Mouse (Mus musculus): Measurements from ENCODE around the gene 4930503B20Rik. TPM values are rescaled to one million over a fixed set of nuclear protein-coding genes. Genes with fewer than 3 reads are reported as not detected.

Gene 4930503B20Rik
- not detected in 2 replicates for polyA plus RNA-seq (2016; fragmentation: Nextera tagmentation; extraction: Ambion mirVana)

GRCm38 (mm10) chr3:146651217-146651616 lies at the start of gene 4930503B20Rik:
TSS of gene 4930503B20Rik (minus strand) at chr3:146651317.
- no peaks in the 10 kb centered on the region for H3K4me1 ChIP-seq
- no peaks in the 10 kb centered on the region for H3K9me3 ChIP-seq
- no peak within 1 kb of the TSS for H3K4me3 ChIP-seq (replicated peaks)
- H3K9ac ChIP-seq, result no peak within 1 kb of the TSS
- no peak for ATAC-seq (ENCODE audit: low FRiP score)
- 90% methylated on average over 3 of the region's 3 CpGs for WGBS
- no peak within 1 kb of the TSS for H3K4me2 ChIP-seq
- no peaks in the 10 kb centered on the region for H3K27me3 ChIP-seq
- H3K36me3 ChIP-seq (replicated peaks), result no peaks in the 10 kb centered on the region
- no peak within 1 kb of the TSS for H3K27ac ChIP-seq

- Histone ChIP-seq H3K36me3 (replicated peaks) (no peaks in the 10 kb centered on the region), H3K4me1 (no peaks in the 10 kb centered on the region), H3K9ac (no peak overlapping the region), H3K9me3 (no peaks in the 10 kb centered on the region), H3K27me3 (no peaks in the 10 kb centered on the region), H3K27ac (no peak overlapping the region), H3K4me2 (no peak overlapping the region), H3K4me3 (replicated peaks) (no peak overlapping the region)
- 85% methylated on average over 11 of the region's 11 CpGs for WGBS
- no peak for ATAC-seq (ENCODE audit: low FRiP score)
Measured at GRCm38 (mm10) chr3:146700051-146700450, 48.9 kb upstream of the 4930503B20Rik start.

- no peak for ATAC-seq (ENCODE audit: low FRiP score)
- Histone ChIP-seq H3K4me2 (no peak overlapping the region), H3K27ac (no peak overlapping the region), H3K4me3 (replicated peaks) (no peak overlapping the region), H3K4me1 (no peaks in the 10 kb centered on the region), H3K27me3 (no peaks in the 10 kb centered on the region), H3K36me3 (replicated peaks) (no peaks in the 10 kb centered on the region), H3K9ac (no peak overlapping the region), H3K9me3 (no peaks in the 10 kb centered on the region)
- WGBS, result 79% methylated on average over 11 of the region's 11 CpGs
Measured at GRCm38 (mm10) chr3:146698982-146699381, 47.9 kb upstream of the 4930503B20Rik start.

DNA sequence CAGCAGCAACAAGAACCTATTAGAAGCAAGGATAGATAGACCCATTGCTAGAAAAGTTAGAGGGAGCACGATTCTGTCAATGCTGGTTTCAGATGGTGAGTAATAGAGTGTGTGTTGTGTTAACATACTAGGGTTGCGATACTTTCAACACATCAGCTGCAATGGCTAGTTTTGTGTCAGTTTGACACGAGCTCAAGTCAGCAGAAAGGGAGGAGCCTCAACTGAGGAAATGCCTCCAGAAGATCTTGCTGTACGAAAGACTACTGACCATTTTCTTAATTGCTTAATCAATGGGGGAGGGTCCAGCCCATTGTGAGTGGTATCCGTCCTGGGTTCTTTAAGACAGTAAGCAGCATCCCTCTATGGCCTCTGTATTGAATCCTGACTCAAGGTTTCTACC lies 41.4 kb upstream of the 4930503B20Rik start:
- Histone ChIP-seq H3K4me2 (no peak overlapping the region), H3K27ac (no peak overlapping the region), H3K4me1 (no peaks in the 10 kb centered on the region), H3K36me3 (replicated peaks) (no peaks in the 10 kb centered on the region), H3K4me3 (replicated peaks) (no peak overlapping the region), H3K27me3 (no peaks in the 10 kb centered on the region), H3K9ac (no peak overlapping the region), H3K9me3 (no peaks in the 10 kb centered on the region)
- ATAC-seq (ENCODE audit: low FRiP score), result no peak
- 79% methylated on average over 5 of the region's 5 CpGs for WGBS

DNA sequence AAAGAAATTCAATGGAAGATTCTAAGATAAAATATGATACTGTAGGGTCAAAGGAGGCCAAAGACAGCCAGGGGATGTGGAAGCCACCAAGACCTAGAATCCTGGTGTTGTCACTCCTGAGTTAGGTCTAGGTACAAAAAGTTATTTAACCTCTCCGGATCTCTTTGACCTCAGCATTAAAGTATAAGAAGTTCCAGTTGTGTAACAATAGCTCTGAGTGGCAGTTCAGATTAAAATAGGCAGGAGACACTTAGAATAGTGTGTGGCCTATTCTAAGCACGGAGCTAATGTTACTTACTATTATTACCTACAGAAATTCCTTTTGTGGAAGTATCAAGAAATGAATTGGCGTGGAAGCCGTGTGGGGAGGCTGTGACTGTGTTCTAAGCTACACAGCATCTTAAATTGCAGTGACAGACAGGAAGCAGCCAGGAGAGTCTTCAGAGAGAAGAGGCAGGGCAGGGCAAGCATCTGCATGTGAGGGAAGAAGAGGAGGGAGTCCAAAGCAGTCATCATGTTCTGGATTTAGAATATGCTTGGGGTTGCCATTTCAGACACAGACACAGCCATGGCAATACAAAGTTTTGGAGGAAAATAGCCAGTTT lies 36.1 kb upstream of the 4930503B20Rik start:
- H3K27me3 ChIP-seq, result peaks cover 18% of the 10 kb centered on the region
- no peak overlapping the region for H3K4me2 ChIP-seq
- no peak for ATAC-seq (ENCODE audit: low FRiP score)
- H3K27ac ChIP-seq, result no peak overlapping the region
- H3K4me1 ChIP-seq, result peaks cover 11% of the 10 kb centered on the region
- H3K4me3 ChIP-seq (replicated peaks), result no peak overlapping the region
- WGBS, result 79% methylated on average over 4 of the region's 4 CpGs
- H3K9ac ChIP-seq, result no peak overlapping the region
- no peaks in the 10 kb centered on the region for H3K9me3 ChIP-seq
- H3K36me3 ChIP-seq (replicated peaks), result no peaks in the 10 kb centered on the region

GRCm38 (mm10) chr3:146686428-146686827 lies 35.3 kb upstream of the 4930503B20Rik start:
- Histone ChIP-seq H3K36me3 (replicated peaks) (no peaks in the 10 kb centered on the region), H3K9ac (no peak overlapping the region), H3K27me3 (peaks cover 18% of the 10 kb centered on the region), H3K27ac (no peak overlapping the region), H3K4me2 (no peak overlapping the region), H3K9me3 (no peaks in the 10 kb centered on the region), H3K4me3 (replicated peaks) (no peak overlapping the region), H3K4me1 (peaks cover 17% of the 10 kb centered on the region)
- no peak for ATAC-seq (ENCODE audit: low FRiP score)
- WGBS, result 89% methylated on average over 8 of the region's 8 CpGs

GRCm38 (mm10) chr3:146684811-146685675 lies 33.9 kb upstream of the 4930503B20Rik start, which contains the start of gene Samd13:
TSS of gene Samd13 (minus strand) at chr3:146685592.
- ATAC-seq (ENCODE audit: low FRiP score), result peak; percentile 94
- peak within 1 kb of the TSS; percentile 55 for H3K4me3 ChIP-seq (replicated peaks)
- H3K4me1 ChIP-seq, result peaks cover 17% of the 10 kb centered on the region
- peak within 1 kb of the TSS; percentile 56 for H3K9ac ChIP-seq
- WGBS, result 5% methylated on average over 50 of the region's 50 CpGs
- no peaks in the 10 kb centered on the region for H3K36me3 ChIP-seq (replicated peaks)
- H3K9me3 ChIP-seq, result no peaks in the 10 kb centered on the region
- no peak within 1 kb of the TSS for H3K27ac ChIP-seq
- peaks cover 18% of the 10 kb centered on the region for H3K27me3 ChIP-seq
- peak within 1 kb of the TSS; percentile 87 for H3K4me2 ChIP-seq

DNA sequence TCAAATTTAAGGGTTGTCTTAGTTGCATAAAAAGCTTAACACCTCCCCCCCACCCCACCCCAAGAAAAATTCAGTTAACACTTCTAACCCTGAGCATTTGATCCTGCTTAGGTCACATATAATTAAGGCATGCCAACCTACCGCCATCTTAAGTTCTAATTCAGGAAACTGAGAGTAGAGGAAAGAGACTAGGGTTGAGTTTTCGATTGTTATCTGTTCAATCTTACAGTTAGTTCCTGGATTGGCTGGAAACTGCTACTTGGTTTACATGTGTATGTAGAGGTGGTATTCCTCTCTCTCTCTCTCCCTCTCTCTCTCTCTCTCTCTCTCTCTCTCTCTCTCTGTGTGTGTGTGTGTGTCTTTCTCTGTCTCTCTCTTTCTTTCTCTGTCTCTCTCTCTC lies 32.0 kb upstream of the 4930503B20Rik start:
- Histone ChIP-seq H3K4me3 (replicated peaks) (no peak overlapping the region), H3K36me3 (replicated peaks) (no peaks in the 10 kb centered on the region), H3K27ac (no peak overlapping the region), H3K4me1 (peaks cover 17% of the 10 kb centered on the region), H3K9me3 (no peaks in the 10 kb centered on the region), H3K4me2 (no peak overlapping the region), H3K27me3 (peaks cover 18% of the 10 kb centered on the region), H3K9ac (no peak overlapping the region)
- WGBS, result 88% methylated on average over 2 of the region's 2 CpGs
- ATAC-seq (ENCODE audit: low FRiP score), result no peak

DNA sequence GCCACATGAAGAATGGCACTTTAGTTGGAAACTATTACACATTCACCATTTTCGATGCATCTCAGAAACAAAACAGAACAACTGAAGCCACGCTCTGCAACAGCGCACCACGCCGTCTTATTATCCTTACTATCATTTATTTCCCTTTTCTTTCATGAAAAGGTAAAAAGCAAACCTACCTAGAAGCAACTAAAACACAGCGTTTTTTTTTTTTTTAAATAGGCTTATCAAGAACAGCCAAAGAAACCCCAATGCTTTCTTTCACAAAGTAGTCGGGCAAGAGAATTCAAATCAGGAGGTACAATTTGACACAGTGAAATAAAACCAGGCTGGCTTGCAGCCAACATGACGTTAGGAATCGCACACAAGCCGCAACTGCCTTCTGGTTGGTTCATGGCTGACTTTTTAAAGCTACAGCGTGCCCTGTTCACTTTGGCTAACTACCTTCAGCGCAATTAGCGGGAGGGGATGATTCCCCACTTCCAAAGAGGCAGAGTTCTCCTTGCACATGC lies 31.1 kb upstream of the 4930503B20Rik start:
- no peaks in the 10 kb centered on the region for H3K9me3 ChIP-seq
- H3K36me3 ChIP-seq (replicated peaks), result no peaks in the 10 kb centered on the region
- peak overlapping the region; percentile 36; the same call in 1 of the 2 replicates for H3K27ac ChIP-seq
- H3K4me1 ChIP-seq, result peaks cover 17% of the 10 kb centered on the region
- H3K4me2 ChIP-seq, result peak overlapping the region; percentile 41
- no peak overlapping the region for H3K9ac ChIP-seq
- no peak overlapping the region; the same call in 1 of the 2 replicates for H3K4me3 ChIP-seq (replicated peaks)
- 46% methylated on average over 13 of the region's 13 CpGs for WGBS
- peaks cover 18% of the 10 kb centered on the region for H3K27me3 ChIP-seq
- ATAC-seq (ENCODE audit: low FRiP score), result no peak

GRCm38 (mm10) chr3:146681696-146682095 lies 30.6 kb upstream of the 4930503B20Rik start:
- peak overlapping the region; percentile 41; the same call in 1 of the 2 replicates for H3K4me2 ChIP-seq
- 76% methylated on average over 8 of the region's 8 CpGs for WGBS
- H3K36me3 ChIP-seq (replicated peaks), result no peaks in the 10 kb centered on the region
- no peak for ATAC-seq (ENCODE audit: low FRiP score)
- H3K4me3 ChIP-seq (replicated peaks), result no peak overlapping the region
- H3K4me1 ChIP-seq, result peaks cover 17% of the 10 kb centered on the region
- peaks cover 18% of the 10 kb centered on the region for H3K27me3 ChIP-seq
- no peak overlapping the region for H3K9ac ChIP-seq
- no peak overlapping the region for H3K27ac ChIP-seq
- no peaks in the 10 kb centered on the region for H3K9me3 ChIP-seq

DNA sequence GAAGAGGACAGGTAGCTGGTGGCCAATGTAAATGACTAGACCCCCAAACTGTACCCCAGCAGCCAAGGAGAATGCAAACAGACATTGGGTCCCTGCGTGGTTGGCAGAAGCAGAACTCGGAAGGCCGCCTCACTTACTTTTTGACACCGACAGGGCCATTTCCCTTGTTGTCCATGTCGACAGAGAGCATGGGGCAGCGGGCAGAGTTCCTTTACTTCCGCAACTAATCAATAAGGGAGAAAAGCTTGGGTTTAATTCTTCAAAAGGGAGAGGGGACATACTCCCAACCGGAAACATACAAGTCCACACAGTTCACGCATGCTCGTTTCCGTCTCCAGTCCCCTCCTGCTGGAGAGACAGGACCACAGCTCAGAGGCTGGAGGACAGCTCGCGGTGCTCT lies 29.5 kb upstream of the 4930503B20Rik start:
- Histone ChIP-seq H3K9ac (no peak overlapping the region), H3K27me3 (peaks cover 11% of the 10 kb centered on the region), H3K9me3 (no peaks in the 10 kb centered on the region), H3K27ac (no peak overlapping the region), H3K4me3 (replicated peaks) (no peak overlapping the region), H3K4me2 (no peak overlapping the region), H3K36me3 (replicated peaks) (no peaks in the 10 kb centered on the region), H3K4me1 (peaks cover 16% of the 10 kb centered on the region)
- 94% methylated on average over 13 of the region's 13 CpGs for WGBS
- ATAC-seq (ENCODE audit: low FRiP score), result no peak

- Histone ChIP-seq H3K27ac (no peak overlapping the region), H3K4me2 (no peak overlapping the region), H3K36me3 (replicated peaks) (no peaks in the 10 kb centered on the region), H3K27me3 (peaks cover 7% of the 10 kb centered on the region), H3K9me3 (no peaks in the 10 kb centered on the region), H3K4me1 (peaks cover 13% of the 10 kb centered on the region), H3K9ac (no peak overlapping the region), H3K4me3 (replicated peaks) (no peak overlapping the region)
- 94% methylated on average over 16 of the region's 16 CpGs for WGBS
- no peak for ATAC-seq (ENCODE audit: low FRiP score)
Measured at GRCm38 (mm10) chr3:146679646-146680045, 28.5 kb upstream of the 4930503B20Rik start.

Data from forebrain, embryonic 12.5 days (tissue).